Mouse (Mus musculus): ENCODE results near the gene Scn3a.

- TF ChIP-seq CTCF (IDR thresholded peaks at IDR 0.05; ENCODE audit: extremely low read depth, insufficient read depth, insufficient read length, insufficient replicate concordance): no peak
- no peak for TF ChIP-seq POLR2A (IDR thresholded peaks at IDR 0.05; ENCODE audit: low read depth, low read length)
These were observed 145.9 kb downstream of the Scn3a start for GRCm38 (mm10) chr2:65421259-65422255.

Measured in spleen, adult 2 months (tissue).